Mouse (Mus musculus) thymus, adult 2 months (tissue): ENCODE measurements around the gene Sin3a. TPM values are rescaled to one million over a fixed set of nuclear protein-coding genes. Genes with fewer than 3 reads are reported as not detected.

Experiments
- DNase-seq: peaks from one replicate; pipeline ENCODE4 v3.0.0; 2021
- H3K27ac ChIP-seq: fragments of 200-500 bp; 2 replicates; pipeline ENCODE4 v1.5.1; 2012; ENCODE audit warnings: low read length, control low read depth; ENCODE audit not compliant: control insufficient read depth, insufficient read depth
- H3K27me3 ChIP-seq: fragments of 200-500 bp; 2 replicates; pipeline ENCODE4 v1.6.1; 2012; ENCODE audit warnings: mild to moderate bottlenecking, low read length, moderate library complexity, mixed read lengths; ENCODE audit not compliant: control insufficient read depth, insufficient read depth
- H3K36me3 ChIP-seq: fragments of 200-500 bp; 2 replicates; pipeline ENCODE4 v1.6.1; 2012; ENCODE audit warnings: mild to moderate bottlenecking, low read length, moderate library complexity; ENCODE audit not compliant: control insufficient read depth, insufficient read depth
- H3K4me1 ChIP-seq: fragments of 200-500 bp; replicated peaks from 2 replicates; pipeline ENCODE4 v1.6.1; 2012; ENCODE audit warnings: low read length; ENCODE audit not compliant: control insufficient read depth, insufficient read depth
- H3K4me3 ChIP-seq: fragments of 200-500 bp; 2 replicates; pipeline ENCODE4 v1.5.1; 2012; ENCODE audit warnings: mild to moderate bottlenecking, low read length, control low read depth, moderate library complexity; ENCODE audit not compliant: control insufficient read depth, insufficient read depth
- CTCF ChIP-seq: fragments of 200-500 bp; IDR thresholded peaks from 2 replicates; pipeline ENCODE4 v1.5.1; 2012; ENCODE audit warnings: mild to moderate bottlenecking, control low read depth, low read length, moderate library complexity, borderline replicate concordance; ENCODE audit not compliant: control insufficient read depth, poor library complexity, insufficient read depth; ENCODE audit errors: extremely low read depth
- POLR2A ChIP-seq: fragments of 200-500 bp; IDR thresholded peaks from 2 replicates; pipeline ENCODE4 v1.6.1; 2012; ENCODE audit warnings: mild to moderate bottlenecking, low read length, control low read depth, moderate library complexity; ENCODE audit not compliant: control insufficient read depth, poor library complexity, insufficient read depth; ENCODE audit errors: extremely low read depth
- WGBS: fragments of 180-500 bp; shearing (Covaris S2); methylation state at CpG from one replicate; pipeline ENCODE4 v1.1.7; 2018; 5-methylcytosine and 5-hydroxymethylcytosine counted together
- polyA plus RNA-seq: library from polyadenylated mRNA; depleted of rRNA; stranded (reverse); fragments of >200 nt; gene quantifications from 2 replicates; pipeline ENCODE4 v1.2.3, GENCODE M21; 2012

Sin3a gene
- polyA plus RNA-seq, 1 experiment: 237 TPM

DNA sequence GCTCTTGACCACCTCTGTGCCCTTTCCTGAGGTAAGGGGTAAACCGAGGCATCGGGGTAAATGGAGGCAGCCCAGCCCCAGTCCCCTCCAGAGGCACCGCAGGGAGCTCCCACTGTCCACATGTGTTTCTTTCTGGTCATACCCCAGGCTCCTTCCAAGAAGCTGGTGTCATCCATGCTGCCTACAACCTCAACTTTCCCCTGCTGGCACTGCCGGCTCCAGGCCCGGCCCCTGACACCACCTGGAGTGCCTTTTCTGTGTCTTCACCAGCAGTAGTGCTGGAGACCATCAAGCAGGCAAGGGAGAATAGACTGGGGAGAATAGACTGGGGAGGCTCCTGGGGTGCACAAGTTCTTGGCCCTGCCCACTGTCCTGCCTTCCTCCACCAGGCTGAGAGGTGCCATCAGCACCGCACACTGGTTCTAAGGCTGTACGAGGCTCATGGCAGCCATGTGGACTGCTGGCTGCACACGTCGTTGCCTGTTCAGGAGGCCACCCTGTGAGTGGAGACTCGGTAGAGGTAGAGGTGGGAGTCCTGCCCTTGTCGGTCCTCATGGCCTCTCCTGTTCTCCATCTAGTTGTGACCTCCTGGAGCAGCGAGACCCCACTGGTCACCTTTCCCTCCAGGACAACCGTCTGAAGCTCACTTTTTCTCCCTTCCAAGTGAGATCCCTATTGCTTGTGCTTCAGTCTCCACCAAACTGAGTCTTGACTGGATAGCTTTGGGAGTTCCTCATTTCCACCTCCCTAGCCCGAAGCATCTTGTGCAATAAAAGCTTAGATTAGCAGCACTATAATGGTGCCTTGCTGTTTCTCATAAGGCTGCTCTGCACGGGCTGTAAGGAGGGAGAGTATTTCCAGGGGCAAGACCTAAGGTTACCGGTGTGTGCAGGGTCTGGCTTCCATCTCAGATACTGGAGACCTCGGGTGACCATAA, 69.8 kb downstream of the Sin3a start:
- Histone ChIP-seq H3K27me3 (no peaks in the 10 kb centered on the region), H3K4me1 (peaks cover 9% of the 10 kb centered on the region), H3K36me3 (peaks cover 15% of the 10 kb centered on the region), H3K4me3 (no peak overlapping the region), H3K27ac (no peak overlapping the region)
- 94% methylated on average over 17 of the region's 17 CpGs for WGBS
- DNase-seq: no peak
- TF ChIP-seq POLR2A (no peak), CTCF (no peak)

DNA sequence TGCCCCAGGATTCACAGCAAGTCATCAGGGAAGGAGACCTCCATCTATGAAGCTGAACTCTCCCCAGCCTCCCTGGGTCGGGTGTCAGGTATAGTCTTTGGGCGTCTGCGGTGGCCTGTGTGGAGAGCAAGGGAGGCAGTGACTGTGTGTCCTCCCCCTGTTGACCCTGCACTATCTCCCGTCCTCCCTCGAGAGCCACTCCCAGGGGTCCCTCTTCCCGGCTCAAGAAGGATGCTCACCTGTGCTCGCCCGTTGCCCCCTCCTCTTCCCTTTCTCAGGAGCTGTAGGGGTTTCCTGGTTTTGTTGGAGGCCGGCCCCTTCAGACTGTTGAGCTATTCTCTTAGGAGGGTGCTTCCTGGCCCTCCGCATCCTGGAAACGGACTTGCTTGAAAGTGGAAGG, 71.4 kb downstream of the Sin3a start:
- H3K4me3 ChIP-seq: no peak overlapping the region
- TF ChIP-seq CTCF: no peak
- TF ChIP-seq POLR2A: no peak
- no peaks in the 10 kb centered on the region for H3K27me3 ChIP-seq
- 96% methylated on average over 11 of the region's 11 CpGs for WGBS
- no peak overlapping the region for H3K27ac ChIP-seq
- DNase-seq: no peak
- H3K36me3 ChIP-seq: peaks cover 15% of the 10 kb centered on the region
- H3K4me1 ChIP-seq: peaks cover 18% of the 10 kb centered on the region

DNA sequence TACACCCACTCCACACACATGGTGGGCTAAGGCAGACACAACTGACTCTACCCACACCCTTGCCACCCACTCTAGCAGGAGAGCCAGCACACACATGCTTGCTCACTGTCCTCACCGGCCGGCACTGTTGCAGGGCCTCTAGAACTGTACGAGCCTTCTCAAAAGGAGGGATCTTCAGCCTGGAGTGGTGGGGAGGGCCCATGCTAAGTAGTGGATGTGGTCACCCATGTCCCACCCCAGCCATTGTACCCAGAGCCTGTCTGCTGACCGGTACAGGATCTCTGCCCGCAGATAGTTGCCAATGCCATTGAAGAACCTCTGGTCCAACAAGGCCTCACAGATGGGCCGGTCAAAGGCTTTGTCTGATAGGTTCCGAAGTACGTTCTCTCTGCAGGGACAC, 73.0 kb downstream of the Sin3a start:
- H3K36me3 ChIP-seq: peaks cover 15% of the 10 kb centered on the region
- no peak overlapping the region for H3K27ac ChIP-seq
- 98% methylated on average over 8 of the region's 8 CpGs for WGBS
- H3K27me3 ChIP-seq: no peaks in the 10 kb centered on the region
- DNase-seq: no peak
- H3K4me1 ChIP-seq: peaks cover 29% of the 10 kb centered on the region
- TF ChIP-seq POLR2A: no peak
- no peak for TF ChIP-seq CTCF
- H3K4me3 ChIP-seq: no peak overlapping the region

DNA sequence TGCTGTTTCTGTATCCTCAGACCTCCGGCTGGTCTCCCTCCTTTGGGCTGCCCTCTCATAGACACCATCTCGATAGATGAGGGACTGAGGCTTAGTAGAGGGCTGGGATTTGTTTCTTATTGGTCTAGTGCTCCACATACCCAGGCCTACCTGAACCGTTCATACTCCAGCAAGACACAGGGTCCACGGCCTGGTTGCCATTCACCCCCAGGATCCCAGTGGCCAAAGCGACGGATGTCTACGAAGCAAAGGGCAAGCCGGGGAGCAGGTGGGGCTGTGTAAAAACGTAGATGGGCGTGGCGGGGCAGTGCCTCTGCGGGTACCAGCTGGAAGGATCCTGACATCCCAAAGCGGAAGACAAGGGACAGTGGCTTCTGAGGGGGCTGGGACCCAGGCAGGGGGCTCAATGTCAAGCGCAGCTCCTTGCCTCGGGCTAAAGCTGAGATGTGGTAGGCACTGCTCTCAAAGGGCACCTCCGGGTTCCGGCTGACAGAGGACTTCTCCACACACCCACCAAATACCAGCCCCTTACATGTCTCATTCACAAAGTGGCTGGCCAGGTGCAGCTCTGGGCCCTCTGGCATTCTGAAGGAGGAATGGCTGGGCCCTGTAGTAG, 74.7 kb downstream of the Sin3a start:
- no peak for TF ChIP-seq CTCF
- TF ChIP-seq POLR2A: no peak
- DNase-seq: no peak
- WGBS: 95% methylated on average over 17 of the region's 17 CpGs
- Histone ChIP-seq H3K4me1 (peaks cover 29% of the 10 kb centered on the region), H3K27me3 (no peaks in the 10 kb centered on the region), H3K4me3 (no peak overlapping the region), H3K27ac (no peak overlapping the region), H3K36me3 (peaks cover 15% of the 10 kb centered on the region)

DNA sequence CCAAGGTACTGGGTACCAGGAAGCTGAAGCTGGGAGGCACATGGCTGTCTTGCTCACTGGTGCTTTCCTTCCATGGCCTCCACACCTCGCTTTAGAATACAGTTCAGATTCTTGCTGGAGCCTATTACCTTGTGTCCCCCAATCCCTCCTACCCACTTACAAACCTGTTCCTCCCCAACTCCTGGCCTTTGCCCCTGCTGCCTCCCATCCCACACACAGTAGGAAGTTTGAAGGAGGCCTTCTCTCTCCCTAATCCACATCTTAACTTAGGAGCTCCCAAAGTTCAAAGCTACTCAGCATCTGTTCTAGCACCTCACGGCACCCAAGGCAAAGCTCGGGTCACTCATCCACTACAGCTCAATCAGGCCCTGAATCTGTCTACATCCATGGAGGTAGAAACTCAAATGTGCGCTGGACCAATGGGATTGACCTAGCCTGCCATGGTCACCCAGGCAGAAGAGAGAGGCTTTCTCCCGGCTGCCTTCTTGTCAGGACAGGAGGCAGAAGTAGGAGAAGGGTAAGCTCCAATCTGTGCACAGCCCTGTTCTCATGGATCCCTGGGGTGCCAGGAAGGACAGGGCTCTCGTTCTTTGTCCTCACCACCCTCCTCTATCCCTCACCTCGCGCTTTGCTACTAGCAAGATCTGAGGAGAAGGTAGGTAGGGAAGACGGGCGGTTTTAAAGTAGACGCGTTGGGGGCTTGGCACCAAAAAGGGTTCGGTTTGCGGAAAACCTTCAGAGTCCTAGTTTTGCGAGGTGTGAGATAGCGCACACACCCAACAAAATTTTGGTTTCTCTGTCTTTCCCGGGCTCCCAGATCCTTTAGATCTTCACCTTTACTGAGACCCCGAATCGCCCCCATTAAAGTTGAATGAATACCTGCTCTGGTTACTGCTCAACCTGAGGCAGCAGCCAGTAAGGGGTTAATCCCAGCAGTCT, 75.6 kb downstream of the Sin3a start:
- Histone ChIP-seq H3K27ac (peak overlapping the region; percentile 88), H3K4me1 (peaks cover 31% of the 10 kb centered on the region), H3K27me3 (no peaks in the 10 kb centered on the region), H3K36me3 (peaks cover 15% of the 10 kb centered on the region), H3K4me3 (peak overlapping the region; percentile 52)
- no peak for DNase-seq
- 12% methylated on average over 19 of the region's 19 CpGs for WGBS
- TF ChIP-seq CTCF (no peak), POLR2A (no peak)
